Mouse (Mus musculus) cerebellum, postnatal 4 days (tissue): ENCODE measurements around the gene Agap2.
A peak's percentile ranks its signal among the peaks of the same experiment; 100 is the strongest.

Experiments
- DNase-seq, 2 experiments: peaks; one replicate each; pipeline ENCODE4 v3.0.0; 2022; ENCODE audit warnings: low spot score in 2 of 2, mixed read lengths in 1 of 2

The Agap2 gene

DNA sequence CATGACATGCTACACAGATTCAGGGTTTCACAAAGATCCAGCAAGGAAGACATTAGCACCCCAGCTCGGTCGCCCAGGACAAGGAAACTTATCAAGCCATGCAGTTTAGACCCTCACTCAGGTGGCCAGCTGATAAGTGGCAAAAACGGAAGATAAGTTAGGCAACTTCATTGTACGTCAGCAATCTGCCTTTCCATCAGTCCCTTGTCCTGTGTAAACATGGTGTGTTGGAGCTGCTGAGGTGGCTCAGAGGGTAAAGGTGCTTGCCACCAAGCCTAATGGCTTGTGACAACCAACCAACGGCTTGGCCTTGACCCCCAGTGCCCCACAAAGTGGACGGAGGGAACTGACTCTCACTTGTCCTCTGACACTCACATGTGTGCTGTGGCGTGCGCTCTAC is 25.3 kb downstream of the Agap2 start:
- no peak for DNase-seq

- no peak for DNase-seq
These were observed 26.1 kb downstream of the Agap2 start for GRCm38 (mm10) chr10:127101151-127101550.

DNA sequence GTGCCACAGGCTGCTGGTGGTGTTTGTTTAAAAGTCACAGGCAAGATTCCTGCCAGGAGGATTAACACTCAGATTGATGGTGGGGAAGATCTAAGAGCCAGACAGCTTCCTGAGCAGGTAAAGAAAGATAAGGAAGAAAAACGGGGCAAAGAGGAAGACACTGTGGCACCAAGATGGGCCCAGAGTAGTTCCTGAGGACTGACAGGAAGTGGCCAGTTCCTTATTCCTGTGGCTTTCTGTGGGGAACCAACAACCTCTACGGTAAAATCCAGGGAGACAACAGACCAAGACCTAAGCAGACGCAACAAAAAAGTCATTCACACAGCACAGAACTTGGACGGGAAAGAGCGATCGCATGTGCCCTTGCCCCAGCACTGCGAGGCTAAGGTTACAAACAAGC is 28.5 kb downstream of the Agap2 start:
- no peak for DNase-seq

DNA sequence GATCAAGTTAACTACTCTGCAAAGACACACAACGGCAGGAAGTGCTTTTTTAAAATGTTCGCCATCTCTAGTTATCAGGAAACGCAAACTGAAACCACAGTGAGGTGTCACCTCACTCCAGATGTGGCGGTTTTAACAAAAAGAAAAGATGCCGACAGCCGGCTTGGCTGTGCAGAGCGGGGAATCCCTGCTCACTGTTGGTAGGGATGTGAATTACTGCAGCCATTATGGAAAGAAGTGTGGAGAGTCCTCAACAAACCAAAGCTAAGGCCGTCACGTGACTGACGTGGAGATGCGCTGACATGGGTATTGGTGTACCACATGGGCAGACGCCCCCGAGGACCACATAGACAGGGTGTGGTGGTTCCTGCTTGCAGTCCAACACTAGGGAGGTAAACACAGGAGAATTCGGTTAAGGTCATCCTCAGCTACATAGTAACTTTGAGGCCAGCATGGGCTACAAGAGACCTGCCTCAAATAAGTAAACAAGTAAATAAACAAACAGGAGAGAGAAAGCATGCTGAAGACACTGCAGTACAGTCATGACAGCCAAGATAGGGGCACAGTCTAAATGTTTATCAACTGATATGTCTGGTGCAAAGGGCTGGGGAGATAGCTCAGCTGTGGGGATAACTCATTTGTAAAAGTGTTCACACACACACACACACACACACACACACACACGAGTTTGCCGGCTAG is 32.6 kb downstream of the Agap2 start:
- no peak for DNase-seq

GRCm38 (mm10) chr10:127108262-127108583 is 33.1 kb downstream of the Agap2 start:
- DNase-seq, result no peak

GRCm38 (mm10) chr10:127111001-127111887 is 36.2 kb downstream of the Agap2 start:
- DNase-seq, result no peak

DNA sequence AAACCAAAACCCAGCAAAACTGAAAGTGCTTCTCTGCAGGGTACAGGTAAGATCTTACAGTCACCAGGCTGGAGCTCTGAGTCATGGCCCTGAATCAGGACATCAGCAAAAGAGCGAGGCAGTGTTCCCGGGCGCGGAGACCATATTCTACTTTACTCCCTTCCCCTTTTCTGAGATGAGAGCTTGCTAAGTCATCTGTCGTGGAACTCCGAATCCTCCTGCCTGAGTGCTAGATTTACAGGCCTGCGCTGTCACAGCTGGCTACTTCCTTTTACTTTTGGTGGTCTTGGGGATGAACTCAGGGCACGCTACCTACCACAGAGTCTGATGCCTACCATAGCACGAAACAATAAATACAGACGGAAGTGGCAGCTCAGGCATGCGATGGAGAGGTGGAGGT is 39.3 kb downstream of the Agap2 start:
- DNase-seq, result no peak

DNA sequence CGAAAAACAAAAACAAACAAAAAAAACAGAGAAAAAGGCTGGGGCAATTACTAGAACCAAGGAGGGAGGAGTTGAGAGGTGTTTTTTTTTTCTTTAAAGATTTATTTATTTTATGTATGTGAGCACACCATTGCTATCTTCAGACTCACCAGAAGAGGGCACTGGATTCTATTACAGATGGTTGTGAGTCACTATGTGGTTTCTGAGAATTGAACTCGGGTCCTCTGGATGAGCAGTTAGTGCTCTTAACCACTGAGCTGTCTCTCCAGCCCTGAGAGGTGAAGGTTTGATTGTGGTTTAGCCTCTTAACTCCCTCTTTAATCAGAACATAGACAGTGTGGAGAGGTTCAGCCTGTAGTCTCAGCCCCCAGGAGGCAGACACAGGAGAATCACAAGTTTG is 40.0 kb downstream of the Agap2 start:
- DNase-seq, result no peak

- no peak for DNase-seq
These were observed 43.4 kb downstream of the Agap2 start for GRCm38 (mm10) chr10:127118470-127118869.

DNA sequence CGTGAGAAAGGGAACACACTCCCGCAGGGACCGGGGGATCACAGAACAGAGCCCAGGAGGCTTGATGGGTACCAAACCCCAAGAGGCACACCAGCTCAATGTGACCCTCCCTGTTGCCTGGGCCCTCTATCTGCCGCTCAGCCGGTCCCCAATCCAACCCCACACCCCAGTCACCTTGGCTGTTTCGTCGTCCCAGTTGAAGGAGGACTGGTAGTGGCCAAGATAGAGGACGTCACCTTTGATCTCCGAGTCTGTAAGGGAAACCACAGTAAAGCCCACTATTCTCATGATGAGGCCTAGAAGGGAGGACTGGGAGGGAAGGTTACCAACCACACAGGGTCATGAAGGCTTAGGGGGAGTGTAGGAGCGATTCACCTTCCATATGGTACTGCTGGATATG is 44.1 kb downstream of the Agap2 start:
- DNase-seq, result no peak

DNA sequence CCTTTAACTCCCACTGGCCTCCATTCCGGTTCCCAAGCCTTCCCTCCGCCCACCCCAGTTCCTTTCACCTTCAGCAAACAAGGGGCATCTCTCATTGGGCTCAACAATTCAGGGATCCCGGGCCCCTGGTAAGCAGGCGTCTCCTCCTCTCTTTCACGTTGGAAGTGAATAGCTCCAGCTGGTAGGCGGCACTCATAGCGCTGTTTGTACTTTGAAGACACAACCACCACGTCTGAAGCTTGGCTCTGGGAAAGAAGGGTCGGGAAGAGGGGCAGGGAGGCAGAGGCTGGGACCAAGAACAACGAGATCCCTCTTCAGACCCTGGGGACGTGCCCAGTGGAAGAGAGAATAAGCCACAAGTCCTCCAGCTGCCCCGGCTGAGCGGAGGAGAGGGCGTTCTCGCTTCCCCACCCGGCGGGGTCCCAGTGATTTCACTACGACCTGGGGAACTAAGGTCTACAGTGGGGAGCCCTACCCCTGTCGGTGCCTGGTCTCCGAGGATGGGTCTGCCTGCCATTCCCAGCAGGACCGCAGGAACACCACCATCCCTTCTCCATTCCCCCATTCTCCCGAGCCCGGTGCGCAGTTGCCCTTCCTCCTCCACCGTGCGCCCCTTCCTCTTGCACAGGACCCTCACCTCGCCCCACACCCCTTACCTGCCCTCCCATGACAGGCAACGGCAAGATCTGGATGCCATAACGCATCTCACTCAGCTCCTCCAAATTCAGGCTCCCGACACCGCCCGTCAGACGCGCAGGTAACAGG is 45.4 kb downstream of the Agap2 start:
- peak in 1 of 2 experiments; percentile 19 for DNase-seq

- peak; percentile 86 to 95 for DNase-seq
These were observed 46.0 kb downstream of the Agap2 start, which contains the start of gene Os9 for GRCm38 (mm10) chr10:127121066-127121477. Gene Os9, minus strand, starts transcription at chr10:127121131.

- DNase-seq, result no peak
These were observed 46.9 kb downstream of the Agap2 start for GRCm38 (mm10) chr10:127122018-127122417.

- DNase-seq, result no peak
These were observed 47.8 kb downstream of the Agap2 start for GRCm38 (mm10) chr10:127122784-127123435.

- peak in 1 of 2 experiments; percentile 67 for DNase-seq
These were observed 48.3 kb downstream of the Agap2 start for GRCm38 (mm10) chr10:127123436-127123805.

DNA sequence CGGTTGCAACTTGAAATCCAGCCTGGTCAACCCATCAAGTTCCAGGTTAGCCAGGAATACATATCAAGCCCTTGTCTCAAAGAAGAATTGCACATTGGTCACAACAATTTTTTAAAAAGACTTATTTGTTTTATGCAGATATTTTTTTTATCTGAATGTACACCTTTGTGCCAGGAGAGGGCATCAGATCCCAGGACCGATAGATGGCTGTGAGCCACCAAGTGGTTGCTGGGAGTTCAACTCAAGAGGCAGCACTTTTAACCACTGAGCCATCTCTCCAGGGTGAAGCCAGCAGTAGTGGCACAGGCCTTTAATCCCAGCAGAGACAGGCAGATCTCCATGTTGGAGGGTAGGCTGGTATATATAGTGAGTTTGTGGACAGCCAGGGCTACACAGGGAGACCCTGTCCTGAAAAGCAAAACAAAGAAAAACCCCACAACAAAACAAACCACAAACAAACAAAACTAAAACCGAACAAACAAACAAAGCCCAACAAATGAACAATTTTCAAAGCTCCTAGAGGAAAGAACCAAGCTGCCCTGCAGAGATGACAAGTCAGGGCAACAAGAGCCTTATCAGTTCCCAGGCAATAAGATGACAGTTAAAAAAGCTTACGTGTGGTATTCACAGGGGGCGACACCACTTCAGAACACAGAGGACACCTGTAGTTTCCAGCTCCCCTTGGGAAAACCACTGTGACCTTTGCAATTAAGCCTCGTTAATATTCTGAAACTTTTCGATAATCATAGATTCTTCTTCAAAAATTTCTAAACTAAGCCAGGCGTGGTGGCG is 50.3 kb downstream of the Agap2 start:
- DNase-seq, result peak in 1 of 2 experiments; percentile 15

GRCm38 (mm10) chr10:127126579-127126978 is 51.5 kb downstream of the Agap2 start:
- no peak for DNase-seq

GRCm38 (mm10) chr10:127127711-127128279 is 52.7 kb downstream of the Agap2 start:
- no peak for DNase-seq

- DNase-seq, result no peak
These were observed 54.3 kb downstream of the Agap2 start for GRCm38 (mm10) chr10:127129431-127129830.

DNA sequence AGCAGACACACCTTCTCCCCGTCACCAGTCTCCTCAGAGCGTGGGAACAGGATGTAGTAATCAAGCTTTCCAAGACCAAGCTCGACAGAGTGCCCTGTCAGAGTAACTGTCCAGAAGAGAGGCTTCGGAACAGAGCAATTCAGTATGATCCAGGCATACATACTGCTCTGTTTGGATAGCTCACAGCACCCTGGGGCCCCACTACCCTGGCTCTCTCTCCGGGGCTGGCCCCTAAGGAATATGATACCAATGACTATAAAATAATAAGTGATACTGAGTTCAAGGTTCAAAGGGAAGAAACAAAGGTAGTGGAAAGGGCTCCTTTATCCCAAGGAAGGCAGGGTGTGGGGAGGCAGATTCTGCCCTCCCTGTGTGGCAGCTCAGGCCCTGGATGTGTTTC is 57.4 kb downstream of the Agap2 start:
- no peak for DNase-seq
